Mouse (Mus musculus) forebrain, embryonic 10.5 days (tissue): ENCODE data around the gene Edem1. TPM values are rescaled to one million over a fixed set of nuclear protein-coding genes. Genes with fewer than 3 reads are reported as not detected.

Experiments
- DNase-seq: peaks from one replicate; pipeline ENCODE4 v3.0.0-alpha.2; 2017; ENCODE audit warnings: low spot score; ENCODE audit errors: extremely low spot score
- H3K27ac ChIP-seq: fragments of 300-500 bp; sonication (generic); 2 replicates; pipeline ENCODE4 v1.5.1; 2016; ENCODE audit warnings: mild to moderate bottlenecking
- H3K27me3 ChIP-seq: fragments of 300-500 bp; sonication (generic); 2 replicates; pipeline ENCODE4 v1.6.1; 2016; ENCODE audit warnings: mild to moderate bottlenecking; ENCODE audit not compliant: poor library complexity, severe bottlenecking
- H3K36me3 ChIP-seq: fragments of 300-500 bp; sonication (generic); replicated peaks from 2 replicates; pipeline ENCODE4 v1.6.1; 2016; ENCODE audit warnings: mild to moderate bottlenecking, moderate library complexity
- H3K4me1 ChIP-seq: fragments of 300-500 bp; sonication (generic); 2 replicates; pipeline ENCODE4 v1.6.1; 2016
- H3K4me3 ChIP-seq: fragments of 300-500 bp; sonication (generic); 2 replicates; pipeline ENCODE4 v1.5.1; 2016; ENCODE audit warnings: mild to moderate bottlenecking, moderate library complexity
- H3K9me3 ChIP-seq: fragments of 300-500 bp; sonication (generic); 2 replicates; pipeline ENCODE4 v1.6.1; 2016; ENCODE audit warnings: mild to moderate bottlenecking, moderate library complexity
- WGBS: fragments of 180-500 bp; shearing (Covaris S2); methylation state at CpG from one replicate; pipeline ENCODE4 v1.1.7; 2016; 5-methylcytosine and 5-hydroxymethylcytosine counted together
- polyA plus RNA-seq: library from polyadenylated mRNA; unstranded; fragments of >200 nt; fragmentation: Nextera tagmentation; extraction: Ambion mirVana; gene quantifications from 2 replicates; pipeline ENCODE4 v1.2.1, GENCODE M21; 2016

The Edem1 gene
- polyA plus RNA-seq, 1 experiment from 2014 or later, result 16.4 TPM

- Histone ChIP-seq H3K4me3 (no peak overlapping the region), H3K4me1 (no peaks in the 10 kb centered on the region), H3K27me3 (no peaks in the 10 kb centered on the region), H3K36me3 (no peaks in the 10 kb centered on the region), H3K27ac (no peak overlapping the region), H3K9me3 (no peaks in the 10 kb centered on the region)
- WGBS, result 82% methylated on average over 2 of the region's 2 CpGs
- no peak for DNase-seq
These were observed 66.7 kb downstream of the Edem1 start for GRCm38 (mm10) chr6:108895129-108895528.

GRCm38 (mm10) chr6:108895976-108896375, 67.5 kb downstream of the Edem1 start:
- 96% methylated on average over 3 of the region's 3 CpGs for WGBS
- Histone ChIP-seq H3K27ac (no peak overlapping the region), H3K27me3 (no peaks in the 10 kb centered on the region), H3K36me3 (no peaks in the 10 kb centered on the region), H3K4me1 (no peaks in the 10 kb centered on the region), H3K4me3 (no peak overlapping the region), H3K9me3 (no peaks in the 10 kb centered on the region)
- no peak for DNase-seq

GRCm38 (mm10) chr6:108896525-108897087, 68.2 kb downstream of the Edem1 start:
- Histone ChIP-seq H3K9me3 (no peaks in the 10 kb centered on the region), H3K4me3 (no peak overlapping the region)
- 85% methylated on average over 8 of the region's 8 CpGs for WGBS

GRCm38 (mm10) chr6:108899231-108899630, 70.8 kb downstream of the Edem1 start:
- no peak for DNase-seq
- H3K36me3 ChIP-seq, result no peaks in the 10 kb centered on the region
- no peaks in the 10 kb centered on the region for H3K9me3 ChIP-seq
- H3K4me3 ChIP-seq, result no peak overlapping the region
- no peaks in the 10 kb centered on the region for H3K4me1 ChIP-seq
- H3K27ac ChIP-seq, result no peak overlapping the region
- H3K27me3 ChIP-seq, result no peaks in the 10 kb centered on the region
- WGBS, result 82% methylated on average over 2 of the region's 2 CpGs

More at GRCm38 (mm10) chr6:108896525-108897087, 68.2 kb downstream of the Edem1 start:
- Histone ChIP-seq H3K27ac (no peak overlapping the region), H3K4me1 (no peaks in the 10 kb centered on the region), H3K36me3 (no peaks in the 10 kb centered on the region), H3K27me3 (no peaks in the 10 kb centered on the region)
- no peak for DNase-seq

- Histone ChIP-seq H3K9me3 (no peaks in the 10 kb centered on the region), H3K4me1 (no peaks in the 10 kb centered on the region)
These were observed 73.7 kb downstream of the Edem1 start for GRCm38 (mm10) chr6:108902124-108902523.

GRCm38 (mm10) chr6:108903280-108903679, 74.8 kb downstream of the Edem1 start:
- no peak overlapping the region for H3K27ac ChIP-seq
- no peaks in the 10 kb centered on the region for H3K36me3 ChIP-seq
- no peaks in the 10 kb centered on the region for H3K9me3 ChIP-seq
- 88% methylated on average over 4 of the region's 4 CpGs for WGBS
- no peaks in the 10 kb centered on the region for H3K27me3 ChIP-seq
- no peak for DNase-seq
- H3K4me3 ChIP-seq, result no peak overlapping the region
- H3K4me1 ChIP-seq, result no peaks in the 10 kb centered on the region

More at GRCm38 (mm10) chr6:108902124-108902523, 73.7 kb downstream of the Edem1 start:
- H3K27me3 ChIP-seq, result no peaks in the 10 kb centered on the region
- no peak overlapping the region for H3K4me3 ChIP-seq
- no peak for DNase-seq
- no peaks in the 10 kb centered on the region for H3K36me3 ChIP-seq
- H3K27ac ChIP-seq, result no peak overlapping the region

- no peaks in the 10 kb centered on the region for H3K27me3 ChIP-seq
- peaks cover 9% of the 10 kb centered on the region; the same call in 1 of the 2 replicates for H3K4me1 ChIP-seq
- WGBS, result 78% methylated on average over 1 of the region's 1 CpGs
- H3K27ac ChIP-seq, result no peak overlapping the region
- DNase-seq, result no peak
- no peak overlapping the region for H3K4me3 ChIP-seq
- H3K36me3 ChIP-seq, result no peaks in the 10 kb centered on the region
- H3K9me3 ChIP-seq, result no peaks in the 10 kb centered on the region
These were observed 78.1 kb downstream of the Edem1 start for GRCm38 (mm10) chr6:108906539-108906938.

Other genes with a start within 250 kb of the Edem1 start
- 3.1 and 3.2 TPM in 2 replicates for gene Bhlhe40, start 168.0 kb upstream of the Edem1 start, polyA plus RNA-seq
- gene Arl8b, start 45.5 kb upstream of the Edem1 start, polyA plus RNA-seq, result 62.6 and 64.6 TPM in 2 replicates